Mouse (Mus musculus) T-cell, adult 66 days (primary cell): ENCODE measurements around the gene Sult2a2. TPM values are rescaled to one million over a fixed set of nuclear protein-coding genes. Genes with fewer than 3 reads are reported as not detected.

ENCODE experiments used
- total RNA-seq, 2 experiments: library from RNA; stranded (reverse); gene quantifications; 3 replicates in 1 of 2; 4 replicates in 1 of 2; pipeline ENCODE4 v1.2.4; 2023

Sult2a2 gene
- not detected for total RNA-seq

DNA sequence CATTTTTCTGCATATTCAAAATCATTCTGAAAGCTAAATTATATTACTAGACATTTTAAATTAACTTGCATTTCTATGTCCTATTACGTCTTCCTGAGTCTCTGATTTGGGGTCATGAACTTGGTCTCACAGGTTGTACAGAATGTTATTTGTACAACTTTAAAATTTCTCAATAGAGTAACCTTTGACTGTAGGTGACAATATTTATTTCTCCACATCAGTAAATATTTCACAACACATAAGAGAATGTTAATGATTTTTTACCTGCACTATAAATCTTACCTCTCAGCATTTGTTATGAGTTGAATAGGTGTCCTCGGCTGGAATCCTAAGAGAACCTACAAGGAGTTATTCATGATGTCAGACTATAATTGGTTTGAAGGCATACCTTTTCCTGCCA lies at the start of gene Sult2a2:
TSS of gene Sult2a2 (plus strand) at position 301 of the 400 bp plus-strand sequence.

Other genes starting within 250 kb of the Sult2a2 start
- gene Bsph2, start 162.4 kb upstream of the Sult2a2 start, total RNA-seq, result not detected
- not detected for gene Sult2a5, start 109.5 kb upstream of the Sult2a2 start, total RNA-seq
- not detected for gene Sult2a1, start 103.9 kb downstream of the Sult2a2 start, total RNA-seq